Mouse (Mus musculus): Measurements from ENCODE around the gene Qpct.
A peak's percentile ranks its signal among the peaks of the same experiment; 100 is the strongest.

Qpct gene

GRCm38 (mm10) chr17:79051606-79052005, at the start of gene Qpct:
Qpct (plus strand) TSS chr17:79051906.
- DNase-seq = no peak

DNA sequence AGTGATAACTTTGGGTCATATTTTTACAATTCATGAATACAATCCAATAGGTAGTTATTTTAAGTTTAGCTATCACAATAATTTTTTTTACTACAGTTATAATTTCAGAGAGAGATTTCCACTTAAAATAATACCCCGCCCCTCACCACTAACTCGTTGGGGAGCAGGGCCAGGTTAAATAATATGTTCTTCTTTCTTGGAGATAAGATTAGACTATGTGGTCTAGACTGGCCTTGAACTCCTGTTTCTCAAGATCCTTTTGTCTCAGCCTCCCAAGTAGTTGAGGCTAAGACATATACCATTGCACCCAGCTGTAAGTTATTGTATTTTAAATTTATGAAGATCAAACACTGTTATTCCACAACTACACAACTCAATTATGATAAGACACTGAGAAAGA, 38.1 kb upstream of the Qpct start:
- no peak for DNase-seq

- DNase-seq = no peak
These were observed 36.6 kb upstream of the Qpct start for GRCm38 (mm10) chr17:79014911-79015685.

DNA sequence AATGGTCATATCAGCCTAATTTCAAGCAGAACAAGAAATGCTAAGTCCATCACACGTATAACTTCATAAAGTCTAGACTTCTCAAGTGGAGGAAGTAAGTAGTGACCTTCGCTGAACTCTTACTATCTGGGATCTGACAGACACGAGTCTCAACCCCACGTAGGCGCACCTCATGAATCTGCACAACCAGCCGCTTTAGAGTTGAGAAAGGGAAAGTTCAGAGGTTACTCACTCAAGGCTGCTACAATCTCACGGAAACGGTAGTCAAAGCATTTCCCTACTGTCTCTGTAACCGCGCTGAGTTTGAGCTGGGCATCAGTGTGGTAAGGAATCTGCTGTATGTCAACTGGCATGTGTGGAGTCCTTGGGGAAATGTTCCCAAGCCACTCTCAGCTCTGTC, 35.9 kb upstream of the Qpct start:
- DNase-seq = no peak

GRCm38 (mm10) chr17:79018422-79018821, 33.3 kb upstream of the Qpct start:
- no peak for DNase-seq

GRCm38 (mm10) chr17:79019726-79020207, 31.9 kb upstream of the Qpct start:
- no peak for DNase-seq

DNA sequence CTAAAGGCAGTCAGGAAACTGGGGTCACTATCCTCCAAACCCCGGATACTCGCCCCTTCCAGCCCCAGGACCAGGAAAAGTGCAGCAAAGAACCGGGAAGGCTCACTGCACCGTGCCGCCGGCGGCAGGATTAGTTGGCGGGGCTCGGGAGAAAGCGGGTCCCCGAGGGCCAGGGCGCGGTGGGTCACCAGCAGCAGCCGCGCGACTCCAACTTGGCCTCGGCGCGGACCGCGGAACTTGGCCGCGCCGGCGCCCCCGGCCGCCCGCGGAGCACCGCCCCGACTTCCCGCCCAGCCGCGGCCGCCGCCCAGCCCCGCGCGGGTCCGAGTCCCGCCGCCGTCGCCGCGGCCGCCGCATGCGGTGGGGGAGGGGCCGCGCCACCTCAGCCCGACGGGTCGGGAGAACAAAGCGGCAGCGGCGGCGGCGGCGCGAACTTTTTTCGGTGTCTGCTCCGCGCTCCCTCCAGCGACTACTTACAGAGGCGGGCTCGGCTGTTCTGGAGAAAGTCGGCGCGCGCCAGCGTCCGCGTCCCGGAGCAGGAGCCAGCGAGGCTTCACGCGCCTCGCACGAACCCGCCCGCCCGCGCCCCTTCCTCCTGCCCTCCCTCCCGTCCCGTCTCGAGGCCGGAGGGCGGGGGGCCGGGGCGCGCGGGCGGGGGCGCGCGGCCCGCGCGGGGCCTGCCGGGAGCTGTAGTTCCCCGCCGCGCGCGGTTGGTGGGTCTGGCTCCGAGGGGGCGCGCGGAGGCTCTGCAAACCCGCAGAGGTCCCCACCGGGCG, 31.3 kb upstream of the Qpct start, which contains the start of gene Prkd3:
TSS of gene Prkd3 (minus strand) at position 609 of the 776 bp plus-strand sequence.
- DNase-seq = peak; percentile 63 to 67

DNA sequence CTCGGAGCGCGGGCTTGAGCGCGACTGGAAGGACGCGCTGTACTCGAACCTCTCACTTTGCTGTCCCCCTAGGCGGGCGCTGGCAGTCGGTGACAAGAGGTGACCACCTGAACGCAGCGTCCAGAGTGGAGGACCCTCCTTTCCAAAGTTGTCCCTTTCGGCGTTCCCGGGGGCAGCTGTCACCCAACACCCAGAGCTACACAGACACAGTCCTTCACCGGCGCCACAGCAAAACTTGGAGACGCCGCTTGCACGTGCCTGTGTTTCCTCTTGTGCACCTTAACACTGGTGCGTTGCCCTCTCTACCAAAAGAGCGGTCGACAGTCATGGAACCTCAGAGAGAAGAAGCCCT, 30.7 kb upstream of the Qpct start:
- DNase-seq = no peak

DNA sequence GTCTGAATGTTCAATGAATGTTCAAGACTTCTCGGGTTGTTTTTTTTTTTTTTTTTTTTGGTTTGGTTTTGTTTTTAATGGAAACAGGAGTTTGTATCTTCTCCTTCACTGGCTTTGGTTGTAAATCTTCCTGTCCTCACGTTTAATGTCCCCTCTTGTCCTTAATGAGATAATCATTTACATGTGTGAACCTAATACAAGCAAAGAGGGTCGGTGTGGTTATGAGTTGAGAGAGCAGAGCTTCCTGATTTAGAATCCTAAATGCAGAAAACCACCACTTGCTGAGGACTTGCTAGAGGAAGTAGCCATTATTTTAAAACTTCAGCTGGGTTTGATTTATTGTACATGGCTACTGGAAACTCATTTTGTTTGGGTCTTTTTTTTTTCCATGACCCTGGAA, 29.0 kb upstream of the Qpct start:
- DNase-seq = no peak

GRCm38 (mm10) chr17:79024544-79024943, 27.2 kb upstream of the Qpct start:
- no peak for DNase-seq

DNA sequence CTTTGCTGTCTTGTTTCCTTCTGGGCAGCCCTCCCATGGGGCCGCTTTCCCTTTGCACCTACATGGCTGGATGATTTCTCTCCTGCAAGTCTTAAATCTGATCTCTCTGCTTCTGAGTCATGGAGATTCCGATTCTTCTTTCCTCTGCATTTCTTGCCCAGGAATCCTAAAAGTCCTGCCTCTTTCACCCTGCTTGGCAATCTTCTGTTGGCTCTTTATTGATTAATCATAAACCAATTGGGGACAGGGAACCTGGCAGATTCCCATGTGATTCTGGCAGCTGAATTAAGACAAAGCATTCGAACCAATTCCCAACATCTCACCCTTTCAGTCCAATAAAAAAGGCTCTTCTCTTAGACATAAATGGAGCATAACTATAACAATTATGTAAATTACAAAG, 22.5 kb upstream of the Qpct start:
- DNase-seq = no peak

DNA sequence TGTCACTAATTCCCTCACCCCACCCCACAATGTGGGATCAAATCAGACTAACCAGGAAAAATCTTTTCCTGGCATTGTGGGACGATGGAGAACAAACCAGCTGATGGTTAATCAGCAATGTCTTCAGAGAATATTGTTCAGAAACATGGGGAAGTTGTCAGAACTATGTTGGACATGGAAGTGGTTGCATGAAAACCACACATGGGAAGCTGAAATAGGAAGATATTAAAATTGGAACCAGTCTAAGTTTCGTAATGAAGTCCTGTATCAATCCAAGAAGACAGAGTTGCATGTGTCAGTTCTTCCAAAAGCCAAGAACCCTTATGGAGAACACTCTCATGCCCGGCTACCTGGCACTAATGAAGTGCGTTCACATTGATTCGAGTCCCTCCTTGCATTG, 20.1 kb upstream of the Qpct start:
- no peak for DNase-seq

DNA sequence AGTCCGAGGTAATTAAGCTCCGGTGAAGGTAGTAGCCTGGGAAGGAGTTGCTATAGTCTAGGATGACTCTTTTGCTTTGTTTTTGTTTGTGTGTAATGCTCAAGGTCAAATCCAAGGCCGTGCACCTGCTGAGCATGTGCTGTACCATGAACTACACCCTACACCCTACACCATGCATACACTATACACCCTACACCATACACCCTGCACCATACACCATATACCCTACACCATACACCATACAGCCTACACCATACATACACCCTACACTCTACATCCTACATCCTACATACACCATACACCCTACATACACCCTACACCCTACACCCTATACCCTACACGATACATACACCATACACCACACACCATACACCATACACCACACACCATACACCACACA, 18.9 kb upstream of the Qpct start:
- no peak for DNase-seq

DNA sequence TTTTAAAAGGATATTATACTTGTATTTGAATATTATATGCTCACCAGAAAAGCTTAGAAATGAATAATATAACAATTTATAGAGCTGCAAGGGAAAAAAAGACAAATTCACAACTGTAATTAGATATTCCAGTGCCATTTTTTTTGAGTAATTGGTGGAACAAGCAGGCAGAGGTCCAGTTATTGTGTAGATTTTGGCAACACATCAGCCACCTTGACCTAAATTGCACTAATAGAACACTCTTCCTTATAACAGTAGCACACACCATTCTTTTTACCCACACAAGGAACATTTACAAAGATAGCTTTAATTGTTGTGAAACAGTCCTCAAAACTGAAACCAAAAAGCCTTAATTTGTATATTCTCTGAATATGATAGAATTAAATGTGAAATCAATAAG, 12.0 kb upstream of the Qpct start:
- no peak for DNase-seq

DNA sequence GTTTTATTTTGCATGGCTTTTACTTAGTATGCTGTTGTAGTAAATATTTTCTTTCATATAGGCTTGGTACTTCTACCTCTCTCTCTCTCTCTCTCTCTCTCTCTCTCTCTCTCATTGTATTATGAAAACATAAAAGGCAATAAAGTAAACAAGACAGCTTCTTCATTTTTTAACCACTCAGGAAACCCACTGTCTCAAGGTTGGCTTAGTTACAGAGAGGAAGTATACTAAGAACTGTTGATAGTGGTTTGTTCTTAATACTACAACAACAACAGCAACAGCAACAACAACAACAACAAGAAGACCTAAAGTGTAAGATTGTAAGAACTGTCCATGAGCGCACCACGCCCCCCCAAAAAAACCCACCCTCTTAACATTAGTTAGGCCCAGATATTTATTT, 8.0 kb upstream of the Qpct start:
- DNase-seq = no peak

- peak; percentile 45 to 55 for DNase-seq
These were observed 544 bp downstream of the Qpct start for GRCm38 (mm10) chr17:79052088-79052812.

GRCm38 (mm10) chr17:79058271-79058670, 6.6 kb downstream of the Qpct start:
- no peak for DNase-seq

DNA sequence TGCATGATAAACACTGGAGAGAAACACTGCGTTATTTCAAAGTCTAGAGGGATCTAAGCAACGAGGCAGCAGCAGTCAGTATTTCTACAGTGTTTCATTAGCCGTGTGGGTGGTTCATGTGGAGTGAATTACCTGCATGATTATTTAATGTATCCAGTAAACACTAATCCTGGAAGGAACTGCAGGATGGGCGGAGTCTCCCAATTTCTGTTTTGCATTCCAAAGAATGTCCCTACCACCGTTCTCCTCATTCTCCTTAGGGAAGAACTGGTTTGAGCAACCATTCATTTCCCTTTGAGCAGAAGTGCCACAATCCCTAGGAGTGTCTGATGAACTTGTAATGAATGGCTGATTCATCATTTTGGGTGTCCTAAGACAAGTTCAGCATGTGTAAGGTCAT, 8.5 kb downstream of the Qpct start:
- no peak for DNase-seq

DNA sequence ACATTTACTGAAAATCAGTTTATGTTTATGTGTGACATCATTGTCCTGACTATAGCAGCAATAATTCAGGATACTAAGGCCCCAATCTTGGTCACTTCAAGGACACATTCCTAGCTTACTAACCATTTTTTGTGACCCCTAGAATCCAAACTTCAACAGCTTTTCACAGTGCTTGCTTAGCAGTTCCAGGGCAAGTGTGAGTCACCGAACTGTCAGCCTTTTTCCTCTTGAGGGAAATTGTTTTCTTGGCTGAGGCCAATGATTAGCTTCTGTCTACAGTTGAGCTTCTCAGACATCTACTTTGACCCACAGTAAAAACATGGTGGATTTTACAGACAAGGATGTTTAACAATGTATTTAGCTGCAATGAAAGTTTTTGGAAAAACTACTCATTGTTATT, 12.5 kb downstream of the Qpct start:
- DNase-seq = no peak

DNA sequence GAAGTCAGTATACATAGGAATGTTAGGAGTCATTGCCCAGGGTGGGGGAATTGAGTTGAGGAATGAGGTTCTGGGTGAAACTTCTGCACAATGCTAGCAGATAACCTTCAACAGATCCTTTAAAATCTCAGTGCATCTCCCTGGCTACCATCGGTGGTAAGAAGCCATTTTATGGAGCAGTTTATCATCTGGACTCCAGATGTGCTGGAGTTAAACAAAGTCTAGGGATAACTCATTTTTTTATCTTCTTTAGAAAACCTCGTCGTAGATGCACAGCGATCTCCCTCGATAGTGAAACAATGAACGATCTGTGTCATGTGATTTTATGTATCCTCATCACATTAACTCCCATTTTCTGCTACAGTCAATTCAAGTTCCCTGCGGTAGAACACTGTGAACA, 16.9 kb downstream of the Qpct start:
- no peak for DNase-seq

DNA sequence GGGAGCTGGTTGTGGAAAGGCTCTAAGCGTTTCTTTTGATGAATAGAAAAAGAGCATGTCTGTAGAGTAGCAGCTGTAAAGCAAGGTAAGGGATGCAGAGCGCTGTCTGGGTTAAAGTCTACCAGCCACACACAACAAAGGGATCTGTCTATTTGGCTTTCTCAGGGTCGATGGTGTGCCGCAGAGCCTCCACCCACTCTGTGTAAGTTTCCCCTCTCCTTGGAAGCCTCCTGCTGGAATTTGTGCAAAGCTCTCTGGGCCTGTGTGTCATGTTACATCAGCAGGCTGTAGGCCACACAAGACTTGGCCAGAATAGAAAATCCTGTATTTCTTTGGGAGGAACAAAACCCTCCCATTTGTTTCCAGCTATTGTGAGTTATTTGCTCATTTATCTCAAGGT, 17.3 kb downstream of the Qpct start:
- DNase-seq = no peak

DNA sequence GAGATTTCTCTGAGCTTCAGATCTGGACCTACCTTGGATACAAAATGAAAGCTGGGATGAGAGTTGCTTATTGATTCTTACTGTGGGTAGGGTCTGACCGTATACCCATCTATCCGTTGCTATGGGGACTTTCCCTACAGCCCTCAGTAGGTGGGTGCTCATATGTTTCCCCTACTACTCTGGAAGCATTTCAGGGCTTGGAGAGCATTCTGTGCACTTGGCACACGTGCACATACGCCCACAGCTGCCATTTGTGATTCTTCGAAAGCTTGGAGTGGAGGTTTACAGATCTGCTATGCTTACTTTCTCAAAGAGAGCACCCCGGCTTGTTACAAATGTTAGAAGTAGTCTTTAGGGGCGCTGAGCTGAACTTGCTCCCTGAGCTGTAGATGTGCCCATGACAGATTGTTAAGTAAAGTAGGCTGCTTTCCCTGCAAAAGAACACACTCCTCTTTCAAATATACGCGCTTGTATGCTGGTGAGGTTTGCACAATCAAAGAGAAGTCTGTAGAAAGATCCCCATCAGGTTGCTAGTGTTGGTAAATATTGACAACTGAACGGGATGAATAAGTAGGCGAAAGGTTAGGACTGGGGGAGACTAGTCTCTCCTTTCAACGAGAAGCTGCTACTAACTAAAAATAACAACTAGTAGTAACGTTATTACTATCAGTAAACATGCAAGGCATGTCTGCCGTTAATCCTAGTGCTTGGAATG, 18.2 kb downstream of the Qpct start:
- DNase-seq = no peak

DNA sequence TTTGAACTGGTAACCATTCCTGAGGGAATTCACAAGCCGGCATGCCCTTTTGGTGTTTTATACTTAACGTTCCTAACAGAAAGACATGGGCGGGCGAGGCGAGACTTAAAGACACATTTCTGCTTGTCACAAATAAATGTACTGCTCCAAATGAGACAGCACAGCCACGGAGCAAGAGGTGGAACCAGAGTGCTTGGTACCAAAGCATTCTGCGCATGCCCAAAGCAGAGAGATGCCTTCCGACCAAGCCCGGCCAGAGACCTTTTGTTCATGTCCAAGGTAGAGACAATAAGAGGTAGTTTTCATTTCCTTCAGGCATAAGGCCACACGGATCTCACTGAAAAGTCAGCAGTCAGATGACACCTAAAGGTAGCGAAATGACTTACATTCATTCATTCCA, 20.2 kb downstream of the Qpct start:
- DNase-seq = no peak

All from thymus, adult 18-20 months (tissue).